Mouse (Mus musculus) bone marrow, adult 2 months (tissue): ENCODE data around the gene Dis3. TPM values are rescaled to one million over a fixed set of nuclear protein-coding genes. Genes with fewer than 3 reads are reported as not detected.

Experiments
- H3K27ac ChIP-seq: fragments of 200-500 bp; 2 replicates; pipeline ENCODE4 v1.5.1; 2012; ENCODE audit warnings: low read depth, mild to moderate bottlenecking, control low read depth, inconsistent platforms, low read length; ENCODE audit not compliant: control insufficient read depth, poor library complexity, insufficient read depth
- H3K4me1 ChIP-seq: fragments of 200-500 bp; 2 replicates; pipeline ENCODE4 v1.6.1; 2011; ENCODE audit warnings: low read length; ENCODE audit not compliant: control insufficient read depth, insufficient read depth
- H3K4me3 ChIP-seq: fragments of 200-500 bp; replicated peaks from 2 replicates; pipeline ENCODE3; 2011; ENCODE audit warnings: mild to moderate bottlenecking, low read depth, low read length, control low read depth; ENCODE audit not compliant: control insufficient read depth
- CTCF ChIP-seq: fragments of 200-500 bp; IDR thresholded peaks from 2 replicates; pipeline ENCODE4 v1.5.1; 2011; ENCODE audit warnings: low read length, control low read depth; ENCODE audit not compliant: control insufficient read depth, insufficient read depth
- POLR2A ChIP-seq: fragments of 200-500 bp; IDR thresholded peaks from 2 replicates; pipeline ENCODE4 v1.6.1; 2011; ENCODE audit warnings: low read depth, mild to moderate bottlenecking, control low read depth, low read length, borderline replicate concordance; ENCODE audit not compliant: control insufficient read depth
- WGBS: fragments of 180-500 bp; shearing (Covaris S2); methylation state at CpG from one replicate; pipeline ENCODE4 v1.1.7; 2018; 5-methylcytosine and 5-hydroxymethylcytosine counted together
- polyA plus RNA-seq: library from polyadenylated mRNA; stranded (reverse); fragments of >200 nt; gene quantifications from 2 replicates; pipeline ENCODE4 v1.2.4, GENCODE M21; 2011; ENCODE audit warnings: low replicate concordance; ENCODE audit not compliant: missing spikeins, insufficient read depth, insufficient read length

Gene Dis3
- polyA plus RNA-seq, 1 experiment = 21.4 TPM

DNA sequence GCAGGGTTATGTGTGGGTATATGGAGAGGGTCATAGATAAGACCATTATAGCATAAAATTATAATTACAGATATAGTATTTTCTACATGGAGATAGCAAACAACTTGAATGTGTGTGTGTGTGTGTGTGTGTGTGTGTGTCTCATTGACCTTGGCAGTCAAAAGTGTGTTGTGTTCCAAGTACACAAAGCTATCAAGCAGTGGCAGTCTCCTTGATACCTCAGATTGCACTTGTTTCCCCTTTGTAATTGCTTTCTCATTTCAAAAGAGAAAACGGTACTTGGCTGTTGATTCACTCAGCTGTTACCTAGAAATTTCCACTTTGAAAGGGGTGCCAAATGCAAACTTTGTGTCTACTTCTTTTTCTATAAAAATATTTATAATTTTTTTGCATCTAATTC is 27.9 kb upstream of the Dis3 start:
- Histone ChIP-seq H3K27ac (no peak overlapping the region), H3K4me1 (no peaks in the 10 kb centered on the region), H3K4me3 (no peak overlapping the region)
- 39% methylated on average over 1 of the region's 1 CpGs for WGBS
- TF ChIP-seq POLR2A = no peak
- no peak for TF ChIP-seq CTCF

DNA sequence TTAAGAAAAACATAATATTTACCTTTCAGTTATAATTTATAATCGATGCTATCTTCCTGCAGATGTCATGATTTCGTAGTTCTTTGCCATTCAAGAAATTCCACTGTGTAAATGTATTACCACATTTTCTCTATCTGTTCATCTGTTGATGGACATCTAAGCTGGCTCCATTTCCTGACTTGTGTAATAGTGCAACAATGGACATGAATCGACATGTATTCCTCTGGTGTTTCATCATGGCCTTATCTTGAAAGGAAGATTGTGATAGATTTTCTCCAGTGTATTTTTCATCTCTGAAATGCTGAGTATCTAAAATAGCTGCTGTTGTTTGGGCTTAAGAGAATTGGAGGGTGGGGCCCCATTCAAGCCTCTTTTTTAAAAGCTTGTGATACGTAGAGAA is 27.1 kb upstream of the Dis3 start:
- no peaks in the 10 kb centered on the region; the same call in 1 of the 2 replicates for H3K4me1 ChIP-seq
- 56% methylated on average over 4 of the region's 4 CpGs for WGBS
- no peak for TF ChIP-seq CTCF
- no peak overlapping the region for H3K4me3 ChIP-seq
- H3K27ac ChIP-seq = no peak overlapping the region

DNA sequence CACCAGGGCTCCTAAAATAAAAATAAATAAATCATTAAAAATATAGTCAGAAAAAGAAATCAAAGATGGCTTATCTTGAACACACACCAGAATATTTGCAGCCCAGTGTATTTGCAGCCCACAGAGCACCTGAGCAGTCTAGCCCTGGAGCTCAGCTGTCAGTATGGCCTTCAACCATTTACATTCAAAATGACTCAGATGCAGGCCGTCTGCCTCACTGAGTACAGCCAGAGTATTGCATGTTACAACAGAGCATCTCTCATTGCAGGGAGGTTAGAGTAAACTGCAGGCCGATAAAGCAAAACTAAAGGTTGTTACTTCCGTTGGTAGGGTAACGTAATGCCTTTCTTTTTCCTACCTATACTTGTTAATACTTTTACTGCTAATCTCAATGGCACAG is 24.5 kb upstream of the Dis3 start:
- WGBS = 89% methylated on average over 4 of the region's 4 CpGs
- Histone ChIP-seq H3K4me1 (no peaks in the 10 kb centered on the region; the same call in 1 of the 2 replicates), H3K27ac (no peak overlapping the region), H3K4me3 (no peak overlapping the region)
- no peak for TF ChIP-seq CTCF
- TF ChIP-seq POLR2A = no peak

- Histone ChIP-seq H3K4me1 (no peaks in the 10 kb centered on the region; the same call in 1 of the 2 replicates), H3K4me3 (no peak overlapping the region), H3K27ac (no peak overlapping the region)
- TF ChIP-seq CTCF (no peak), POLR2A (no peak)
- 86% methylated on average over 11 of the region's 11 CpGs for WGBS
Measured at GRCm38 (mm10) chr14:99121584-99122339, 22.2 kb upstream of the Dis3 start.

DNA sequence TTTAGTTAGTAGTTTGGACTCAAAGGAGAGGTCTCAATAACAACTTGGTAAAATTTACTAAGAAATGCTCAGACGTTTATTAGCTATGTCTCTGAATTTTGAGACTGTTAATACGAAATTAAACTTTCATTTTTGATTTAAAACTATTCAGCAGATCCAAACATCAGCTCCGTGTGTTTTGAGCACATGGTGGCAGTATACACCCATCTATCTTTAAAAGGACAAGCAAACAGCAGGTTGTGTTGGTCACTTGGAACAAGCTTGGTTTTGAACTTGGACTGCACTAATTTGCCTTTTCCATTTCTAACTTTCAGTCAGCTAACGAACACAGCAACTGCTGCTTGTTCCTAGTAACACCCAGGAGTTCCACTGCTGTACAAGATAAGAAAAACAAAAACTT is 18.0 kb upstream of the Dis3 start:
- H3K4me1 ChIP-seq = no peaks in the 10 kb centered on the region; the same call in 1 of the 2 replicates
- H3K4me3 ChIP-seq = no peak overlapping the region
- H3K27ac ChIP-seq = no peak overlapping the region
- no peak for TF ChIP-seq CTCF
- TF ChIP-seq POLR2A = no peak
- 69% methylated on average over 4 of the region's 4 CpGs for WGBS

- WGBS = 49% methylated on average over 6 of the region's 6 CpGs
- H3K27ac ChIP-seq = no peak overlapping the region
- H3K4me1 ChIP-seq = no peaks in the 10 kb centered on the region; the same call in 1 of the 2 replicates
- TF ChIP-seq POLR2A = no peak
- no peak for TF ChIP-seq CTCF
- no peak overlapping the region for H3K4me3 ChIP-seq
Measured at GRCm38 (mm10) chr14:99108762-99109161, 9.2 kb upstream of the Dis3 start.

GRCm38 (mm10) chr14:99107631-99108187 is 8.1 kb upstream of the Dis3 start:
- Histone ChIP-seq H3K4me1 (no peaks in the 10 kb centered on the region; the same call in 1 of the 2 replicates), H3K4me3 (no peak overlapping the region), H3K27ac (no peak overlapping the region)
- WGBS = 86% methylated on average over 2 of the region's 2 CpGs
- TF ChIP-seq CTCF (no peak), POLR2A (no peak)

DNA sequence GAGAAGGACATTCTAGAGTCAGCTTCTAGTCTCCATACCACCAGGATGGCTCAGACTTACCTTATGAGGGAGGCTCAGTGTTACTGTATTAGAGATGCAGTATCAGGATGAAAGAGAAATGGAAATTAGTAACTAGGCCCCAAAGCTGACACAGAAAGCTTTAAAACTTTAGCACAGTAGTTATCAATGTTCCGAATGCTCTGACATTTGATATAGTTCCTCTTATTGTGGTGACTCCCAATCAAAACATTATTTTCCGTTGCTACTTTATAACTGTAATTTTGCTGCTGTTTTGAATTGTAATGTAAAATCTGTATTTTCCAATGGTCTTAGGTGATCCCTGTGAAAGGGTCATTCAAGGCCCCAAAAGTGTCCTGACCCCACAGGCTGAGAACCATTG is 7.1 kb upstream of the Dis3 start:
- WGBS = 79% methylated on average over 2 of the region's 2 CpGs
- Histone ChIP-seq H3K4me3 (no peak overlapping the region), H3K4me1 (no peaks in the 10 kb centered on the region; the same call in 1 of the 2 replicates), H3K27ac (no peak overlapping the region)
- TF ChIP-seq CTCF (no peak), POLR2A (no peak)
